Mouse (Mus musculus) central nervous system, embryonic 11.5 days (tissue): Measurements from ENCODE around the gene Klrc2. TPM values are rescaled to one million over a fixed set of nuclear protein-coding genes. Genes with fewer than 3 reads are reported as not detected.

Experiments used
- polyA plus RNA-seq: library from polyadenylated mRNA; depleted of rRNA; stranded (reverse); fragments of >200 nt; gene quantifications from 2 replicates; pipeline ENCODE4 v1.2.3, GENCODE M21; 2012; rRNA removed

The Klrc2 gene
- not detected in 2 replicates for polyA plus RNA-seq

GRCm38 (mm10) chr6:129660589-129660988 is at the start of gene Klrc2:
Gene Klrc2 (minus strand): TSS chr6:129660689.

DNA sequence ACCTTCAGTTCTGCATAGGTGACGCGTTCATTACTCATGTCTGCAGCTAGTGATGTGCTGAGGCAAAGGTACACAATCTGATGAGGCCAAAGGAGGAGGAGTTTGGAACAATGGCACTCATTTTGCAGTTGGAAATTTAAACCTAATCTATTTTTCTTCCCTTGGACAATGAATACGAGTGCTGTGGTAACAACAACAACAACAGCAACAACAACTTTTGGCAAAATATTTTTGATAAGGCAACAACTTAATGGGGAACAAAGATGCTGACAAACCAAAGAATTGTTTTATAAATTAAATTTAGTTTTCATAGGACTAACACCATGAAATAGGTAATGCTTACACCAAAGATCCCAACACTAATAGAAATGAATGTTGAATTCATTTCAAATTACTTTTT is 18.4 kb upstream of the Klrc2 start, which contains the start of gene Klrc1:
Gene Klrc1 (minus strand): TSS at position 101 of the 400 bp plus-strand sequence.

DNA sequence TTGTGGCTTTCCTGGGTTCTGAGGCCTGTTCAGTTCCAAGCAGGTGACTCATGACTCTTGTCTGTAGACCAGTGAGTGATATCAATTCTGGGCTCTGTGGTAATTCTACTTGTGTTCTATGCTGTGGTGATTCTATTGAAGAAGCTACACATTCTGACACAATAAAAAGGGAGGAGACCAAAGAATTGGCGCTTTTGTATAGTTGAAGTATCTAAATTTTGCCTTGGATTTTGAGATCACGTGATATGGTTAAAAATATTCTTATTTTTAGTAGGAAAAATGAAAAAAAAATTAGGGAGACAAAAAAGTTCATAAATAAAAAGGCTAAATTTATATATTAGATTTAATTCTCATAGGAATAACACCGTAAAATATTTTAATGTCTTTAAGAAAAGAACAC is 17.3 kb downstream of the Klrc2 start, which contains the start of gene Klrc3:
Gene Klrc3 (minus strand): TSS at position 101 of the 400 bp plus-strand sequence.

GRCm38 (mm10) chr6:129623735-129624134 is 36.8 kb downstream of the Klrc2 start, which contains the start of gene Klrk1:
Gene Klrk1 (minus strand): TSS chr6:129623864.

Other genes starting within 250 kb of the Klrc2 start
- 0.41 and 0.72 TPM in 2 replicates for gene Clec1a, start 208.7 kb downstream of the Klrc2 start, polyA plus RNA-seq
- gene Olr1, start 153.5 kb downstream of the Klrc2 start, polyA plus RNA-seq: 0.07 and 0.36 TPM in 2 replicates
- gene Tmem52b, start 148.1 kb downstream of the Klrc2 start, polyA plus RNA-seq: 0.02 and 0.05 TPM in 2 replicates
- gene Gabarapl1, start 127.5 kb downstream of the Klrc2 start, polyA plus RNA-seq: 59.9 and 65.2 TPM in 2 replicates
- gene Klre1, start 82.8 kb downstream of the Klrc2 start, polyA plus RNA-seq: 0.02 TPM in 1 of 2 replicates, not detected in the other
- gene Klrd1, start 68.9 kb downstream of the Klrc2 start, polyA plus RNA-seq: 0.12 TPM in 1 of 2 replicates, not detected in the other
- gene Klrk1, start 36.8 kb downstream of the Klrc2 start, polyA plus RNA-seq: 0.01 TPM in 1 of 2 replicates, not detected in the other
- not detected in 2 replicates for gene Klrc3, start 17.4 kb downstream of the Klrc2 start, polyA plus RNA-seq
- gene Klrc1, start 18.3 kb upstream of the Klrc2 start, polyA plus RNA-seq: not detected in 2 replicates
- gene Klri1, start 56.4 kb upstream of the Klrc2 start, polyA plus RNA-seq: not detected in 2 replicates
- gene Klri2, start 79.8 kb upstream of the Klrc2 start, polyA plus RNA-seq: not detected in 2 replicates
- not detected in 2 replicates for gene Gm156, start 123.6 kb upstream of the Klrc2 start, polyA plus RNA-seq
- not detected in 2 replicates for gene Gm17631, start 202.0 kb upstream of the Klrc2 start, polyA plus RNA-seq
- gene Klra17, start 216.0 kb upstream of the Klrc2 start, polyA plus RNA-seq: not detected in 2 replicates